Mouse (Mus musculus) C2C12 (cell line): ENCODE results near the gene Paxx.

Experiments used
- CEBPB ChIP-seq: IDR thresholded peaks from one replicate; pipeline ENCODE4 v1.6.1; 2011; ENCODE audit warnings: low read depth, mild to moderate bottlenecking, control low read depth, moderate library complexity
- CTCF ChIP-seq: IDR thresholded peaks from one replicate; pipeline ENCODE4 v1.5.1; 2011; ENCODE audit not compliant: control insufficient read depth, insufficient read depth, insufficient read length
- FOSL1 ChIP-seq: IDR thresholded peaks from one replicate; pipeline ENCODE4 v1.8.0; 2011; ENCODE audit warnings: mild to moderate bottlenecking, low read length; ENCODE audit not compliant: poor library complexity, insufficient read depth, severe bottlenecking
- MAX ChIP-seq: IDR thresholded peaks from one replicate; pipeline ENCODE4 v1.6.1; 2011; ENCODE audit warnings: mild to moderate bottlenecking, control low read depth
- MYOD1 ChIP-seq: IDR thresholded peaks from one replicate; pipeline ENCODE4 v1.6.1; 2011; ENCODE audit warnings: low read depth; ENCODE audit not compliant: control insufficient read depth, insufficient read length
- MYOG ChIP-seq: IDR thresholded peaks from one replicate; pipeline ENCODE4 v1.6.1; 2011; ENCODE audit not compliant: control insufficient read depth, insufficient read length; ENCODE audit errors: extremely low read depth
- USF1 ChIP-seq: IDR thresholded peaks from one replicate; pipeline ENCODE4 v1.6.1; 2011; ENCODE audit warnings: low read depth, mild to moderate bottlenecking, control low read depth, moderate library complexity

DNA sequence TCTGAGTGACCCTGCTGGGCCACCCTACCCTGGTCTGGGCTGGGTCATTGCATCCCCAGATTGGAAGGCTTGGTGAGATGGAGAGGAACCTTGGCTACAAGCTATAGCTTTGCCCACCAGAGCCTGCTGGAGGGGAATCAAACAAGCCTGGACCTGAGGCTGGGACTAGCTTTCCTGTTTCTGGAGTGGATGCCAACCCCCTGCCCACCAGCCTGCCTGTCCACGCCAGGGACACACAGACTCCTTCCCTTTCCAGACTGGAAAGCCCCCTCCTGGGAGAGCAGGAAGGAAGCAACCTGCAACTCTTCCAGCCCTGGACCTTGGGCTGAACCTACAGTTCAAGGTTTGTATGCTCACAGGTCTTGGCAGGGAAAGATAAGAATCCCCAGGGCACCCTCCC, 37.3 kb downstream of the Paxx start:
- TF ChIP-seq USF1, result no peak
- no peak for TF ChIP-seq CTCF
- no peak for TF ChIP-seq MAX
- TF ChIP-seq MYOD1, result no peak
- no peak for TF ChIP-seq CEBPB
- no peak for TF ChIP-seq FOSL1
- no peak for TF ChIP-seq MYOG
